Mouse (Mus musculus) frontal cortex, adult 2 months (tissue): ENCODE data around the gene Loxl1. TPM values are rescaled to one million over a fixed set of nuclear protein-coding genes. Genes with fewer than 3 reads are reported as not detected.

Experiments
- DNase-seq, 2 experiments: peaks; one replicate each; pipeline ENCODE4 v3.0.0; 2022; ENCODE audit warnings: low spot score in 1 of 2; ENCODE audit errors: extremely low spot score in 1 of 2
- polyA plus RNA-seq: library from polyadenylated mRNA; depleted of rRNA; stranded (reverse); fragments of >200 nt; gene quantifications from 2 replicates; pipeline ENCODE4 v1.2.3, GENCODE M21; 2012; rRNA removed

Loxl1 gene
- 4.9 and 5.3 TPM in 2 replicates for polyA plus RNA-seq

- peak in 1 of 2 experiments; percentile 28 for DNase-seq
These were observed at the start of gene Loxl1 for GRCm38 (mm10) chr9:58312944-58313359. Gene Loxl1 (minus strand): TSS chr9:58313186.

- no peak for DNase-seq
These were observed 49.0 kb upstream of the Loxl1 start for GRCm38 (mm10) chr9:58361956-58362355.

GRCm38 (mm10) chr9:58361373-58361772 is 48.4 kb upstream of the Loxl1 start:
- DNase-seq: no peak

GRCm38 (mm10) chr9:58355262-58356050 is 42.5 kb upstream of the Loxl1 start:
- no peak for DNase-seq

GRCm38 (mm10) chr9:58354701-58355100 is 41.7 kb upstream of the Loxl1 start:
- DNase-seq: no peak

- no peak for DNase-seq
These were observed 40.2 kb upstream of the Loxl1 start for GRCm38 (mm10) chr9:58353224-58353623.

- no peak for DNase-seq
These were observed 34.8 kb upstream of the Loxl1 start for GRCm38 (mm10) chr9:58347795-58348194.

GRCm38 (mm10) chr9:58346498-58346897 is 33.5 kb upstream of the Loxl1 start:
- no peak for DNase-seq

- no peak for DNase-seq
These were observed 33.0 kb upstream of the Loxl1 start for GRCm38 (mm10) chr9:58345963-58346362.

GRCm38 (mm10) chr9:58341795-58342194 is 28.8 kb upstream of the Loxl1 start:
- no peak for DNase-seq

- DNase-seq: no peak
These were observed 23.8 kb upstream of the Loxl1 start for GRCm38 (mm10) chr9:58336650-58337281.

- no peak for DNase-seq
These were observed 18.3 kb upstream of the Loxl1 start for GRCm38 (mm10) chr9:58331276-58331675.

GRCm38 (mm10) chr9:58330293-58330692 is 17.3 kb upstream of the Loxl1 start:
- peak in 1 of 2 experiments; percentile 86 for DNase-seq

- no peak for DNase-seq
These were observed 14.4 kb upstream of the Loxl1 start for GRCm38 (mm10) chr9:58327382-58327781.

- no peak for DNase-seq
These were observed 13.6 kb upstream of the Loxl1 start for GRCm38 (mm10) chr9:58326477-58327180.

- DNase-seq: no peak
These were observed 8.7 kb upstream of the Loxl1 start for GRCm38 (mm10) chr9:58321681-58322080.

- no peak for DNase-seq
These were observed 5.3 kb upstream of the Loxl1 start for GRCm38 (mm10) chr9:58318317-58318716.

GRCm38 (mm10) chr9:58317381-58317780 is 4.4 kb upstream of the Loxl1 start:
- no peak for DNase-seq

- no peak for DNase-seq
These were observed 3.8 kb upstream of the Loxl1 start for GRCm38 (mm10) chr9:58316784-58317183.

- DNase-seq: no peak
These were observed 2.9 kb upstream of the Loxl1 start for GRCm38 (mm10) chr9:58315850-58316249.

GRCm38 (mm10) chr9:58314682-58315360 is 1.8 kb upstream of the Loxl1 start:
- DNase-seq: peak in 1 of 2 experiments; percentile 40
